In genomic region chr11:5502351-5503051, GRCm38 (mm10) we compare ENCODE assay signal across 11 mouse cellular contexts. TPM values are rescaled to one million over a fixed set of nuclear protein-coding genes. Genes with fewer than 3 reads are reported as not detected.
DNase-seq lines count a peak whose midpoint lies in the region; TF ChIP-seq lines count a peak whose summit lies in the region.
"Had no signal": no experiment of that assay in that cellular context is flagged by ENCODE, and none has a peak within 500 bp of the region (broad histone marks: within the 10 kb centered on the region; RNA-seq: fewer than 3 reads in every experiment).

No protein-coding gene starts in this region.

- H3K9me3 ChIP-seq in hindbrain, embryonic 10.5 days = no peaks in the 10 kb centered on the region
- H3K9me3 ChIP-seq: heart, embryonic 13.5 days; liver, embryonic 13.5 days had no signal

- peak overlapping the region; percentile 52 for H3K27ac ChIP-seq in bone marrow macrophage, adult 2 months (ENCODE audit: insufficient read depth, low read depth, low read length)
- no peak overlapping the region for H3K27ac ChIP-seq in hindbrain, embryonic 10.5 days
- H3K27ac ChIP-seq: heart, embryonic 13.5 days; liver, embryonic 13.5 days had no signal

- 92% methylated on average over 10 of the region's 10 CpGs for WGBS in hindbrain, embryonic 10.5 days

- no peaks in the 10 kb centered on the region for H3K27me3 ChIP-seq in hindbrain, embryonic 10.5 days (ENCODE audit: insufficient read depth, poor library complexity, severe bottlenecking)
- H3K27me3 ChIP-seq: heart, embryonic 13.5 days; liver, embryonic 13.5 days had no signal

- no peak overlapping the region for H3K4me3 ChIP-seq in bone marrow macrophage, adult 2 months (ENCODE audit: insufficient read depth, low read length)
- H3K4me3 ChIP-seq in hindbrain, embryonic 10.5 days = no peak overlapping the region
- H3K4me3 ChIP-seq: heart, embryonic 13.5 days; liver, embryonic 13.5 days had no signal

- TF ChIP-seq CTCF in bone marrow macrophage, adult 2 months (IDR thresholded peaks at IDR 0.05; ENCODE audit: low read depth, low read length) = no peak

- no peaks in the 10 kb centered on the region for H3K36me3 ChIP-seq in hindbrain, embryonic 10.5 days
- H3K36me3 ChIP-seq: heart, embryonic 13.5 days; liver, embryonic 13.5 days had no signal

- peaks cover 30% of the 10 kb centered on the region for H3K4me1 ChIP-seq in bone marrow macrophage, adult 2 months (ENCODE audit: control insufficient read depth, insufficient read depth, low read length)
- peaks cover 7% of the 10 kb centered on the region for H3K4me1 ChIP-seq in hindbrain, embryonic 10.5 days (replicated peaks)

- no peak for TF ChIP-seq POLR2A in bone marrow macrophage, adult 2 months (IDR thresholded peaks at IDR 0.05; ENCODE audit: borderline replicate concordance, low read depth, low read length)

- DNase-seq in 3T3-L1 (ENCODE audit: low read depth, low spot score) (peak; percentile 16), A20 (ENCODE audit: low read depth, low spot score) (peak; percentile 39)
- peak; percentile 45 for DNase-seq in lung, postnatal 10 days
- no peak for DNase-seq in kidney, adult 8-10 months
- no peak for DNase-seq in layer of hippocampus, postnatal 10 days (ENCODE audit: low spot score in 2 of 2)
- no peak for DNase-seq in hindbrain, embryonic 10.5 days (ENCODE audit: low spot score)
- DNase-seq: cerebellum, postnatal 36 days; layer of hippocampus, adult 9-11 months; liver, embryonic 13.5 days had no signal

RNA-seq across cellular contexts. Expression of gene Xbp1, which starts 18.0 kb away (rescaled TPM):
- polyA plus RNA-seq in bone marrow macrophage, adult 2 months (2012; ENCODE audit: insufficient read depth, insufficient read length, missing spikeins) = 133 and 140 TPM in 2 replicates
- 10 to 100 TPM; 63.6 to 65.1 TPM for total RNA-seq in layer of hippocampus, postnatal 10 days (2021)
- polyA plus RNA-seq in hindbrain, embryonic 10.5 days (2016; fragmentation: Nextera tagmentation; extraction: Ambion mirVana) = 126 and 131 TPM in 2 replicates

RNA-seq across cellular contexts. Expression of gene Ccdc117, which starts 39.5 kb away (rescaled TPM):
- polyA plus RNA-seq in bone marrow macrophage, adult 2 months (2012; ENCODE audit: insufficient read depth, insufficient read length, missing spikeins) = 13.6 and 16.6 TPM in 2 replicates
- 1 to 10 TPM; 9.3 to 9.9 TPM for total RNA-seq in layer of hippocampus, postnatal 10 days (2021)
- polyA plus RNA-seq in hindbrain, embryonic 10.5 days (2016; fragmentation: Nextera tagmentation; extraction: Ambion mirVana) = 23.0 and 26.7 TPM in 2 replicates

RNA-seq across cellular contexts. Expression of gene Znrf3, which starts 57.9 kb away (rescaled TPM):
- polyA plus RNA-seq in bone marrow macrophage, adult 2 months (2012; ENCODE audit: insufficient read depth, insufficient read length, missing spikeins) = 2.2 and 2.4 TPM in 2 replicates
- total RNA-seq in layer of hippocampus, postnatal 10 days (2021) = 10 to 100 TPM; 20.7 to 21.4 TPM
- polyA plus RNA-seq in hindbrain, embryonic 10.5 days (2016; fragmentation: Nextera tagmentation; extraction: Ambion mirVana) = 8.9 and 11.6 TPM in 2 replicates

Comparison
In these comparisons a context has a peak if more than half of its experiments do, and no peak if none do; other contexts are left out.
1. DNase-seq: peak in 3T3-L1 (single experiment), A20 (single experiment) and lung, postnatal 10 days (single experiment); none in kidney, adult 8-10 months (0 of 2), layer of hippocampus, postnatal 10 days (0 of 2) and hindbrain, embryonic 10.5 days (single experiment).